Mouse (Mus musculus) CD4-positive helper T cell, adult 2 months (primary cell): ENCODE data around the gene 2310057J18Rik.
"Not testable (repeated sequence)": the region's sequence is repeated elsewhere in the genome, so short reads cannot be mapped to it uniquely, and the experiment has no call there.

ENCODE experiments used
- DNase-seq: peaks from one replicate; pipeline ENCODE4 v3.0.0-alpha.2; 2012; ENCODE audit warnings: low read depth, missing footprints, low spot score

The 2310057J18Rik gene

DNA sequence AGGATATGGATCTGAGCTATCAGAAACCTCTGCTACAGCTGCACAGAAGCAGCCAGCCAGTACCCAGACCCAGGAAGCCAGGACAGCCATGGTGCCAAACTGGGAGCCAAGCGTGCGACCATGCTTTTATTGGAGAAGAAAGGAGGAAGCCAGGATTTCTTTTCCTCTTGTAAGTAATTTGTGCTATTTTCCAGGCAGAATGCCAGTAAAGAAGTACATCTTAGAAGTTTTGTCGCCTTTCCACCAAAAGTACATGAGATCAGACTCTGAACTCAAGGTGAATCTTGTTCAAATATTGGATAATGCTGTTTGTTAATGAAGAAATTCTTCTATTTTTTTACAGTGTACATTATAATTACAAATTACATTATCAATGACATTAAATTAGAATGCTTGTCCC lies at the start of gene 2310057J18Rik:
TSS of gene 2310057J18Rik (minus strand) at position 101 of the 400 bp plus-strand sequence.
- no peak for DNase-seq

DNA sequence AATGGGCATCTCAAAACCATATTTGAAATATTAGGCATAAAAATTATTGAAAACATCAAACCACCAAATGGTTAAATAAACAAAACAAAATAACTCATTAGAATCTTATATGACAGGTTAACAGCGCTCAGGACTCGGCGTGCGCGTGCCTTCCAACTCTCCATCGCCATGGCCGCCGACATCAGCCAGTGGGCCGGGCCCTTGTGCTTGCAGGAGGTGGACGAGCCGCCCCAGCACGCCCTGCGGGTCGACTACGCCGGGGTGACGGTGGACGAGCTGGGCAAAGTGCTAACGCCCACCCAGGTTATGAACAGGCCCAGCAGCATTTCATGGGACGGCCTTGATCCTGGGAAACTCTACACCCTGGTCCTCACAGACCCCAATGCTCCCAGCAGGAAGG lies 43.9 kb upstream of the 2310057J18Rik start:
- not testable (repeated sequence) for DNase-seq

DNA sequence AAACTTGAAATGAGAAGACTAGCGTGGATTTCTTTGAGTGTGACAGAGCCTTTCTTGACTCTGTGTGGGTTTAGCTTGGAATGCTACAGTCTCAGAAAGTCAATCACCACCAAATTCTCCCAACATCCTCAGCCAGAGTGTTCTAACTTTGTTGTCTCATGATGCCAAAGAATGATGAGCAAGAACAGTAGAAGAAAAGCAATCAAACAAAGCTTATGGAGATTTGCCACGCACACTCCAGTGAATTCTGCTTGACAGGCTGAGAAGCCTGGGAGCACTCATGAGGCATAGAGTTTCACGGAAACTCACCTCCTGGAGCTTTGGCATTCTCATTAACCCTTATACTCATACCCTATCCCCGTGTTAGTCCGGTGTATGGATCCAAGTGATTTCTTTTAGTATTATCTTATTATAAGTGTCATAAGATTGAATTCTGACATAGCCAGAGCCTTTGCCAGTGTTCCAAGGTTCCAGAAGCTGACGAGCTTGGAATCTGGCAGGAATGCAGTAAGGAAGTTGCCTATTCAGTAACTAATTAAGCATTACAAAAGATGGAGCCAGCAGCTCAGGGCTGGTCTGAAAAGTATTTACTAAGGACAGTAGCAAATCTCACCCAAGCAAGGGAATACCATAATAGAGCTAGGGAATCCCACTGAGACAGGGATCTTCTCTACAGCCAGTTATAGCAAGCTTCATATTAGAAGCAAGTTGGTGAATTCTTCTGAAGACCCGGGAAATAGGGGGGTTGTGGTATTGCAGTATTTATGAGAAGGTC lies 33.6 kb upstream of the 2310057J18Rik start:
- DNase-seq: no peak

DNA sequence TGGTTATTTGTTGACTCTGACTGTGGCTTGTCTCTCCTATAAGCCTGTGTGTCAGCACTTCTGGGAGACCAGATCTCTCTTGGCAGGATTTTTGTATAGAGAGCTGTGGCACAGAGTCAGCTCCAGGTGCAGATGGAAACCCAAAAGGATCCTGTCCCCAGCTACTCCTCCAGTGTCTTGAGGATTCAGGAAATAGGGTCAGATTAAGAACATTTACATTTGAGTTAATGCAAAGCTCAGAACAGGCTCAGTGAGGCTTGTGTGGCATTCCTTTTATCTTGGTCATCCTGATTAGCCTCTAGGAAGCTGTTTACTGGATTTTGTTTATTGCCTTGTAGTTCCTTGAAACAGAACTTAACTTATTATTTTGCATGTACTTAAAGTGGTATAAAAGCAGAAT lies 11.7 kb upstream of the 2310057J18Rik start:
- DNase-seq: no peak

DNA sequence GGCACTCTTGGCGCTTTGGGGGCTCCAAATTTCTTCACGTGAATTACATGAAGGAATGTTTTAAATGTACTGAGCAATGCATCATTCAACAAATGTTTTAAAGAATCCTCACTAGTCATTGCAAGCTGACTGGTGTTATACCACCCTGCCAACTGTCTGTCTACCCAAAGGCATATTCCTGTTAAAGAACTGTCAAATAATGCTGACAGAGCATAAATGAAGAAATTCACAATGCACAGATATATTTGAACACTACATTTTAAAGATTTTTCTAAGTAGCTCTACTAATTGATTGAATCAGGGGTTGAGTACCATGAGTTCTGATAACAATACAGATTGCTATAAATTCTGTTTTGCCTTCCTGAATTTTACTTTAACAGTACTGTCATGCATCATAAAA lies 2.9 kb upstream of the 2310057J18Rik start:
- DNase-seq: no peak

DNA sequence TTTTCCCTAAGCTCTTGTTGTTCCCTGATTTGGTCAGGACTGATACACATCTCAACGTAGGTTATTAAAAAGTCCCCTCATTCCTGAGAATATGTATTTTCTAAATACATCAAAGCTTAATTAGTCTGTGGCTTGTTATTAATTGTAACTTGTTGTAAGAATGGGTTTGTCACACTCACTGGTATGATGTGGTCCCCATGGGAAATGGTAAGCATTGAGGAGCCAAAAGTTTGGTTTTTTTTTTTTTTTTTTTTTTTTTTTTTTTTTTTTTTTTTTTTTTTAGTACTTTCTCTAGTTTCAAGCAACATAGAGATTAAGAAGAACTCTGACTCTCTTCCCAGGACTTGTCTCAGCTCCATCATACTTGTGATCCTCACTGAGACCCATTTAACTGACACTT lies 17.9 kb downstream of the 2310057J18Rik start:
- no peak for DNase-seq

DNA sequence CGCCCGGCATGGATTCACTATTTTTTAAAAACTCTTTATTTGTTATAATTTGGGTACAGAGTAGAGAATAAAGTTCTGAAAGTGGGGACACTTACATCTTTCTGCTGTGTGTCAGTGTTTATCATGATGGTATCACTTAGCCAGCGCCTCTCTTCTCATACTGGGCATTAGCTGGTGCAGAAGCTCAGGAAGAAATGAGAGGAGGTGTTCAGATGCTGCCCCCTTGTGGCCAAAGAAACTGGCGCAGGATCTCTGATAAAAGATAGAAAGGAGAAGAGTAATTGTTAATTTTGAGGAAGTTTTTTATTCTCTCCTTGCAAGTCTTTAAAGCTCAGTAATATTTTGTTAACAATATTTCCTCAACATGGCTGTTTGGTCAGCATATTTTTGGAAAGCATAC lies 31.0 kb downstream of the 2310057J18Rik start:
- DNase-seq: peak; percentile 46

DNA sequence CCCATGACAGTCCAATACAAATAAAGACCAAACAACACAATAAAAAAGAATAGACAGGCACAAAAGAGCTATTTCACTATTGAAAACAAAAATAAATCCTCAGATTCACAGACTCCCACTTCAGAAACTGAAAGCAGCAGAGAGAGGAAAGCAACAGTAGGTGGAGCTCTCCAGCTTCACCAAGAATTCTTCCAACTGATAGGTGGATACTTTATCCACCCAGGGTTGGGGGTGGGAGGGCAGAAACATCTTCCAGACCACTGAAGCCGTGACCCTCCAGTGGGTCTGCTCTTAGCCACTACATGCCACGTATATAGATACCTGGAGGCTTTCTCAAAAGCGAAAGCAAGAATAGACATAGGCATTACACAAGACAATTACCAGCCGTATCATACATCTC lies 31.6 kb downstream of the 2310057J18Rik start:
- DNase-seq: no peak
